Mouse (Mus musculus) heart, adult 2 months (tissue): ENCODE measurements around the gene Xrn1. TPM values are rescaled to one million over a fixed set of nuclear protein-coding genes. Genes with fewer than 3 reads are reported as not detected.
A peak's percentile ranks its signal among the peaks of the same experiment; 100 is the strongest.
"Not testable (repeated sequence)": the region's sequence is repeated elsewhere in the genome, so short reads cannot be mapped to it uniquely, and the experiment has no call there.

ENCODE experiments used
- DNase-seq, 2 experiments: peaks; one replicate each; pipeline ENCODE4 v3.0.0; 2021
- H3K27ac ChIP-seq: fragments of 200-600 bp; 2 replicates; pipeline ENCODE4 v1.8.1; 2022
- H3K27me3 ChIP-seq: fragments of 200-500 bp; 2 replicates; pipeline ENCODE4 v1.6.1; 2012; ENCODE audit warnings: mild to moderate bottlenecking, low read length, inconsistent platforms, mixed read lengths; ENCODE audit not compliant: control insufficient read depth, insufficient read depth
- H3K36me3 ChIP-seq: fragments of 200-500 bp; 2 replicates; pipeline ENCODE4 v1.6.1; 2012; ENCODE audit warnings: low read length, inconsistent platforms; ENCODE audit not compliant: control insufficient read depth, insufficient read depth
- H3K4me1 ChIP-seq: fragments of 200-500 bp; 2 replicates; pipeline ENCODE4 v1.6.1; 2011; ENCODE audit warnings: low read length; ENCODE audit not compliant: control insufficient read depth, insufficient read depth
- H3K4me3 ChIP-seq: fragments of 200-600 bp; 2 replicates; pipeline ENCODE4 v1.8.1; 2022
- H3K79me2 ChIP-seq: fragments of 200-500 bp; replicated peaks from 2 replicates; pipeline ENCODE4 v1.6.1; 2012; ENCODE audit warnings: mild to moderate bottlenecking, inconsistent platforms, low read length, moderate library complexity, mixed read lengths; ENCODE audit not compliant: control insufficient read depth, insufficient read depth
- H3K9ac ChIP-seq: fragments of 200-500 bp; 2 replicates; pipeline ENCODE4 v1.6.1; 2012; ENCODE audit warnings: low read depth, mild to moderate bottlenecking, control low read depth, inconsistent platforms, low read length, mixed read lengths
- CTCF ChIP-seq: fragments of 200-600 bp; IDR thresholded peaks from 2 replicates; pipeline ENCODE4 v1.8.1; 2022; ENCODE audit warnings: antibody characterized with exemption, mild to moderate bottlenecking, moderate library complexity
- EP300 ChIP-seq: fragments of 200-500 bp; IDR thresholded peaks from 2 replicates; pipeline ENCODE4 v1.6.1; 2011; ENCODE audit warnings: low read depth, low read length, control low read depth; ENCODE audit not compliant: insufficient read depth
- POLR2A ChIP-seq: fragments of 200-500 bp; IDR thresholded peaks from 2 replicates; pipeline ENCODE4 v1.6.1; 2011; ENCODE audit warnings: mild to moderate bottlenecking, low read depth, low read length, control low read depth; ENCODE audit not compliant: insufficient read depth
- WGBS: fragments of 180-500 bp; shearing (Covaris S2); methylation state at CpG from one replicate; pipeline ENCODE4 v1.1.7; 2018; 5-methylcytosine and 5-hydroxymethylcytosine counted together
- intact Hi-C: fragments of 180-260 bp; cut with DNase I; formaldehyde crosslinking; loops from one replicate; pipeline ENCODE4 v1.15.1; 2025
- polyA plus RNA-seq: library from polyadenylated mRNA; depleted of rRNA; stranded (reverse); fragments of >200 nt; gene quantifications from 2 replicates; pipeline ENCODE4 v1.2.3, GENCODE M21; 2012; rRNA removed
- total RNA-seq, 2 experiments: library from RNA; stranded (reverse); gene quantifications; 2 replicates each; pipeline ENCODE4 v1.2.3; 2021

Gene Xrn1
- total and polyA plus RNA-seq, 3 experiments: 3.3 to 20.4 (median 16.3) TPM

DNA sequence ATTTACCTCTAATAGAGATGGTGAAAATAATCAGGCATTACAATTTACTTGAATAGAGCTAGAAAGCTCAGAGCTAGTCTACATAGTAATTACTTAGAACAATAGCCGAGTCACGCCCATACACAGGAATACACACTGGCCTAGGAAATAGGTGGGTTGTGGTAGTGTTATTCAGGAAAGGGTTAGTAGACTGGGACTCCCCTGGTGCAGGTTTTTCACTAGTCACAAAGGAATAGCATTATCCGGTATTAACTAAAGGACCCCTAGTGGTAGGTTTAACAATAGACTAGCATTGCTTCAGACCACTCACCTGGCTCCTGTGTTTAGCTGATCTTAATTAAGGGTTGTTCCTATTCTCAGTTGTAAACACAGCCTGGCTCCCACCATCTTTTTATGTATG, 133.9 kb downstream of the Xrn1 start:
- H3K27ac ChIP-seq, DNase-seq, H3K79me2 ChIP-seq, H3K36me3 ChIP-seq, H3K4me1 ChIP-seq, H3K9ac ChIP-seq, H3K4me3 ChIP-seq, intact Hi-C loops, H3K27me3 ChIP-seq: not testable (repeated sequence)
- TF ChIP-seq CTCF: peak; percentile 18
- WGBS: 86% methylated on average over 3 of the region's 3 CpGs

DNA sequence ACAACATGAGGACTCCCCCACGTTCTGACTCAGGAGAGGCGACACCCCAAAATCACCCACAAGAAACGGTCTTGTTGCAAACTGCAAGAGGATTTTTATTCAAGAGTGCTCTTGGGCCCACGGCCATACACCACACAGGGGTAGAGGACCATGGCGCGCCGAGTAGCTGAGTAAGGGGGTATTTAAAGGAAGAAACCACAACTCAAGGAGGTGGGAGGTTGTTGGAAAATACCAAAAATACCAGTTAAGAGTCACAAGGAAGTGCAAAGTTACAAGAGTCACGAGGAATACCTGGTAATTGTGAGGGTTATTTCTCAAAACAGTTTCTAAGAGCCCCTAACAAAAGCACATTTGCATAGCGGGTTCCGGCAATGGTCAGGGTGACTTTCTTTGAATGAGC, 138.1 kb downstream of the Xrn1 start:
- WGBS: 87% methylated on average over 10 of the region's 10 CpGs
- H3K4me3 ChIP-seq, H3K9ac ChIP-seq, intact Hi-C loops, H3K4me1 ChIP-seq, DNase-seq, H3K27ac ChIP-seq, H3K36me3 ChIP-seq, H3K79me2 ChIP-seq, H3K27me3 ChIP-seq: not testable (repeated sequence)

DNA sequence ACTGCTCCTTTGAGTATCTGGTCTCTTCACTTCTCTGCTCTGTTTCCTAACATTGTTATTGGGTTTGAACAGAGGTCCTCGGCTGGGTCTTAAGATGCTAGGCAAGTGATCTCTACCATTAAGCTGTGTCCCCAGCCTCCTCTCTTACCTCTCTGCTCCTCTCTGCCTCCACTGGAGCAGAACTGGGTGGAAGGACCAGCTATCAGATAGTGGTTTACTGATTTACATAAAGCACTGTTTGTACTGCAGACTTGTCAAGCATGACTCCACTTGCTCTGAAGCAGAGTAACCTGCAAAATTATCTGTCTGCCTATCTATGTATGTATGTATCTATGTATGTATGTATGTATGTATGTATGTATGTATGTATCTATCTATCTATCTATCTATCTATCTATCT, 138.7 kb downstream of the Xrn1 start:
- no peaks in the 10 kb centered on the region for H3K79me2 ChIP-seq
- intact Hi-C loops: no loop called here
- H3K27ac ChIP-seq: no peak overlapping the region
- no peak overlapping the region for H3K9ac ChIP-seq
- 90% methylated on average over 1 of the region's 1 CpGs for WGBS
- no peak overlapping the region for H3K4me3 ChIP-seq
- no peaks in the 10 kb centered on the region for H3K4me1 ChIP-seq
- no peaks in the 10 kb centered on the region for H3K36me3 ChIP-seq
- TF ChIP-seq EP300 (no peak), CTCF (no peak), POLR2A (no peak)
- DNase-seq: no peak
- no peaks in the 10 kb centered on the region for H3K27me3 ChIP-seq

DNA sequence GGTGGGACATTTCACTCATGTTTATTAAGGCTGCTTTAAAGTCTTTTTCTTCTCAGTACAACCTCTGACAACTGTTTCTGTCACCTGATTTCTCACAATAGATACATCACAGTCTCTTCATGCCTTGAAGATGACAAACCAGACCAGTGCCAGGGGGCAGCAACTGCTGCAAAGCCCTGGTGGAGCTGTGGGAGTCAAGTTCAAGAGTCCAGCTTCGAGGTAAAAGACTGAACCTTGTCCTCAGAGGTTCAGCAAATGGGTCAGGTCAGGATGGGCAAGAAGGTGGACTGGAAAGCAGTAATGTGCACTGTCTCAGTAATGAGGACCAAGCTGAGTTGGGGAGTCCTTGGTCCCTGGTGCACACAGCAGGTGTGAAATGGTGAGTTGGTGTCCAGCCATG, 139.8 kb downstream of the Xrn1 start:
- Histone ChIP-seq H3K79me2 (no peaks in the 10 kb centered on the region), H3K4me3 (no peak overlapping the region), H3K27me3 (no peaks in the 10 kb centered on the region), H3K36me3 (no peaks in the 10 kb centered on the region), H3K4me1 (no peaks in the 10 kb centered on the region), H3K9ac (no peak overlapping the region), H3K27ac (no peak overlapping the region)
- 48% methylated on average over 1 of the region's 1 CpGs for WGBS
- intact Hi-C loops: no loop called here
- TF ChIP-seq EP300 (no peak), POLR2A (no peak), CTCF (no peak)
- no peak for DNase-seq

DNA sequence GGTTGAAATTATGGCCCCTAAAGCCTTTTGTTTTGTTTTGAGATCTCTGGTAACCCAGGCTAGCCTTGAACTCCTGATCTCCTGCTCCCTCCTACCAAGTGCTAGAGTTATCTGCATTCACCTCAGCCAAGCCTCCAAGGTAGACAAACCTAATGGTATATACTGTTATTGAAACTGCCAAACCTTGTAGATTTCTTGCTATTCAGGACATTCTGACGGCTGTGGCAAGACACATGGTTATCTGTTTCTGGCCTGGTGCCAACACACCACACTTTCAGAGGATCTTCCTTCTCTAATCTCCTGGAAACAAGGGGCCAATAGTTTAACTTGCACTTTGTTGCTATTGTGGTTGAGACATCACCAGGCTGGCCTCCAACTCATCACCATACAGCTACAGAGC, 140.6 kb downstream of the Xrn1 start:
- Histone ChIP-seq H3K4me3 (no peak overlapping the region), H3K27me3 (no peaks in the 10 kb centered on the region), H3K79me2 (no peaks in the 10 kb centered on the region), H3K9ac (no peak overlapping the region), H3K27ac (no peak overlapping the region), H3K4me1 (no peaks in the 10 kb centered on the region), H3K36me3 (no peaks in the 10 kb centered on the region)
- intact Hi-C loops: no loop called here
- no peak for DNase-seq
- no peak for TF ChIP-seq EP300
- TF ChIP-seq POLR2A: no peak
- TF ChIP-seq CTCF: no peak
- WGBS: 33% methylated on average over 1 of the region's 1 CpGs

DNA sequence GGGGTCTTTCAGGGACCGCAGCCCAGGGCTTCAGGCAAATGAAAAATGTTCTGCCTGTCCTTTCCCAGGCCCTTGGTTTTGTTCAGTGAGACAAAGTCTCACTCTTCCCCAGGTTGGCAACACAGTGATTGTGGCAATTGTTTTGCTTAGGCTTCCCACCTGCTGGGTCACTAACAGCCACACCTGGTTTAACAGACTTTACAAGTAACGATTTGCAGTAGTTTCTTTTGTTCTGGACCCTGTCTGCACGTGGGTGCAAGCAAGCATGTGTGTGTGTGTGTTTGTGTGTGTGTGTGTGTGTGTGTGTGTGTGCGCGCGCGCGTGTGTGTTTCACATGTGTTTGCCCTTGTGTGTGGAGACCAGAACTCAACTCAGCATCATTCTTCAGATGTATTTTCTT, 148.3 kb downstream of the Xrn1 start:
- no peaks in the 10 kb centered on the region for H3K79me2 ChIP-seq
- H3K27ac ChIP-seq: no peak overlapping the region
- no peak overlapping the region for H3K4me3 ChIP-seq
- intact Hi-C loops: no loop called here
- TF ChIP-seq POLR2A (no peak), EP300 (no peak), CTCF (no peak)
- no peaks in the 10 kb centered on the region for H3K4me1 ChIP-seq
- H3K9ac ChIP-seq: no peak overlapping the region
- no peaks in the 10 kb centered on the region for H3K36me3 ChIP-seq
- 81% methylated on average over 8 of the region's 8 CpGs for WGBS
- no peak for DNase-seq
- no peaks in the 10 kb centered on the region for H3K27me3 ChIP-seq

Other genes starting within 250 kb of the Xrn1 start
- 1 to 10 TPM; 6.8 to 7.0 TPM for gene Trpc1, start 204.4 kb upstream of the Xrn1 start, total RNA-seq
- gene Trpc1, start 204.4 kb upstream of the Xrn1 start, polyA plus RNA-seq: 2.8 and 5.4 TPM in 2 replicates
- gene Pls1, start 109.4 kb upstream of the Xrn1 start, total RNA-seq: 1 to 10 TPM in 1 of 2 experiments, under 1 TPM in 1; 0.34 to 1.2 TPM
- gene Pls1, start 109.4 kb upstream of the Xrn1 start, polyA plus RNA-seq: 0.23 and 0.31 TPM in 2 replicates
- gene Atr, start 97.2 kb upstream of the Xrn1 start, total RNA-seq: 1 to 10 TPM; 7.2 to 7.5 TPM
- 2.0 and 5.2 TPM in 2 replicates for gene Atr, start 97.2 kb upstream of the Xrn1 start, polyA plus RNA-seq
- gene Gk5, start 164.6 kb downstream of the Xrn1 start, total RNA-seq: 1 to 10 TPM; 2.7 to 3.1 TPM
- 2.0 and 3.4 TPM in 2 replicates for gene Gk5, start 164.6 kb downstream of the Xrn1 start, polyA plus RNA-seq
- gene Tfdp2, start 241.5 kb downstream of the Xrn1 start, total RNA-seq: 100 to 1,000 TPM in 1 of 2 experiments, 10 to 100 TPM in 1; 83.4 to 131 TPM
- 18.5 and 27.4 TPM in 2 replicates for gene Tfdp2, start 241.5 kb downstream of the Xrn1 start, polyA plus RNA-seq